Mouse (Mus musculus) skeletal muscle tissue, adult 2 months (tissue): ENCODE results near the gene Fam189b.

ENCODE experiments used
- DNase-seq: peaks from one replicate; pipeline ENCODE4 v3.0.0-alpha.2; 2012; ENCODE audit warnings: low read depth, low spot score

Fam189b gene

DNA sequence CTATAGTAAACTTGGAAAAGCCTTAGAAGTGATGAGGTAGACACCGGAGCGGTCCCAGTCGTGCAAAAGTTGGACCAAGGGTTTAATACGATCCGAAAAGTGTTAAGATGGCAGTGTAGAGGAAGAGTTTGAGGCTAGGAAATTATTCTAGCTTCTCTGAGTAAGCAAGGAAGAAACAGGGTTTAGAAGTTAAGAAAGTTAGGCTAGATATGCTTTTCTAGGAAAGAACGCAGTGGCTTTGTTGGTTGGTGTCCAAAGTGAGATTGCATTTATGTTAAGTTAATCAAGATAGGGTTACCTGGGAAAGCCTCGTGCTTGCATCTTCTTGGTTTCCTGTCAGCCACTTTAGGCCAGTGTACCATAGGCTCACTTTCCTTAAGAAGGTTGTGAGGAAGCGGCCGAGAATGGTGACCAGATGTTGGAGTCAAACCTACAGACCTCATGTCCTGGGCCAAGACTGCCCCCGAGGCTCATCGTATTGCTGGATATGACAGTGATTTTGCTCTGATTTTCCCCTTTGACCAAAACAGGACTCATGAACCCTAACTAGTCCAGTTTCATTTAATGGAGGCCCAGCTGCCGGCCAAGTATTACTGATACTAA is 17.6 kb upstream of the Fam189b start:
- no peak for DNase-seq

DNA sequence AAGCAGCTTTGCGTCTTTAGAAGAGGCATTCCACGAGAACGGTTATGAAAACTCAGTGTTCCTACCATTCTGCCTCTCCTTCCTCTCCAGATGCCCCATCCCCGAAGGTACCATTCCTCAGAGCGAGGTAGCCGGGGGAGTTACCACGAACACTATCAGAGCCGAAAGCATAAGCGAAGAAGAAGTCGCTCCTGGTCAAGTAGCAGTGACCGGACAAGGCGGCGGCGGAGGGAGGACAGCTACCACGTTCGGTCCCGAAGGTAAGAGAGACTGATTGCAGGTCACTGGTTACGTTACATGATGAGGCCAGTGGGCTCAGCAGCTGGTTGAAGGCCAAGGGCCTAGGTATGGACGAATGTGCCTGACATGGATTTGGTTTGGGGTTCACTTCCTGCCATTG is 16.0 kb upstream of the Fam189b start:
- no peak for DNase-seq

DNA sequence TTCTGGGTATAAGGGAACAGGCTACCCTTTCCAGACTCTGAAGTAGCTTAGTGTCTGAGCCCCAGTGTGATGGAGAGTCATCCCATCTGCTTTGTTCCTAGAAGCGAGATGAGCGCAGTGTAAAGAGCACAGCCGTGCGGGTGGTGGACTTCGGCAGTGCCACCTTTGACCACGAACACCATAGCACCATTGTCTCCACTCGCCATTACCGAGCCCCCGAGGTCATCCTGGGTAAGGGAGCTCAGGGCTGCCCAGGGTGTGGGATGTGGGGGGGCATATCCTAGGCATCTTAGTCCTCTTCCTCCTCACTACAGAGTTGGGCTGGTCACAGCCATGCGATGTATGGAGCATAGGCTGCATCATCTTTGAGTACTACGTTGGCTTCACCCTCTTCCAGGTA is 8.1 kb upstream of the Fam189b start:
- no peak for DNase-seq

DNA sequence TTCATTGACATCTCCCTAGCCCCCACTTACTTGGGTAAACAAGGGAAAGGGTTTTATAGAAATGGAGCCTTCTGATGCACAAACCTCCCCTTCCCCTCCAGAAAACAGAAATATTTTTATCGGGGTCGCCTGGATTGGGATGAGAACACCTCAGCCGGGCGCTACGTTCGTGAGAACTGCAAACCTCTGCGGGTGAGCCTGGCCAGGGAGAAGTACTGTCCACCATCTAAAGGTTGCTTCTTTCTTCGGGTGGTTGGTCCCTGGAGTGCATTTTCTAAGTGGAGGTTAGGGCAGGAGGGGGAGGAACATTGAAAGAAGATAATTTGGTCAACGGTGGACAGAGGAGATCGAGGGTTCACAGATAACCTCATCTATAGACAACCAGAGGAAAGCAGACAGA is 7.4 kb upstream of the Fam189b start:
- DNase-seq: no peak

DNA sequence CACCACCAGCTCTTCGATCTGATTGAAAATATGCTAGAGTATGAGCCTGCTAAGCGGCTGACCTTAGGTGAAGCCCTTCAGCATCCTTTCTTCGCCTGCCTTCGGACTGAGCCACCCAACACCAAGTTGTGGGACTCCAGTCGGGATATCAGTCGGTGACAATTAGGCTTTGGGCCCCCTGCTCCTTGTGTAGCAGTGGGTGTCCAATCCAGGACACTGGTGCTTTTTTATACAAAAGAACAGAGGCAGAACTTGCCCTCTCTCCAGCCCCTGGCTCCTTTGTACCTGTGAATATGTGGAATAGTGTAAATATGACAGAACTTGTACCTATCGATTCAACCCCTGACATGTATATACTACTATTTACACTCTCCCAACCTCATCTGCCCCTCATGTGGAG is 6.5 kb upstream of the Fam189b start:
- no peak for DNase-seq

DNA sequence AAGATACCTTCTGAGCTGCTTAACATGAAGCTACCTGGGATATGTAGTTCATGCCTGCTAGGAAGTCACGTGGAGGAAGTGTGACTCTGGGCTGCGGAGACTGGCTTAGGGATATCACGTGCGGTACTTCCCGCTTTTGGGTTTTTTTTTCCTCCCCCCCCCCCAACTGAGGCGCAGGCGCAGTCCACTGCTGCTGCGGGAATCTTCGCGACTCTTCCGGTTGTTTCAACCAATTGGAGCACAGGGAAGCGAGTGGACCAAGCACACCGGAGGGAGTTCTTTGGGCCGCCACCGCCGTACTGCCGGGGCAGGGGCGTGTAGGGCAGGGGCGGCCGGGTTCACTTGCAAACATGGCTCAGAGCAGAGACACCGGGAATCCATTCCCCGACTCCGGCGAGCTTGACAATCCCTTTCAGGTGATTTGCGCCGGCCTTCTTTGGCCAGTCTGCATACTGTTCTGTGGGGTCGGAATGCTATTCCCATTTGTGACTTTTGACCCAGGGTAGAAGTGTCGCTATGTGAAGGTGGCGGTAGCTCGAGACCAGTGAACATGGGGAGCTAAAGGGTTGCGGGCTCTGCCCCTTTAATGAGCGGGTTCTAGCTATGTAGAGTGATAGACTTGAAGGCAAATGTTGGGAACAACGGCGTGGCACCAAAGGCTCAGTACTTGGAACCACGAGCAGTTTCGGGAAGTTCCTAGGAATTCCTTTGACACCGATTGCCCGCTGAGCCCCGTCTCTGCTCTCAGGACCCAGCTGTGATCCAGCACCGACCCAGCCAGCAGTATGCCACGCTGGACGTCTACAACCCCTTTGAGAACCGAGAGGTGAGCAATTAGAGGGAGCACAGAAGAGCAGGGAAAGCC is 5.5 kb upstream of the Fam189b start, which contains the start of gene Scamp3:
TSS of gene Scamp3 (plus strand) at position 232 of the 865 bp plus-strand sequence.
- peak; percentile 97 for DNase-seq

DNA sequence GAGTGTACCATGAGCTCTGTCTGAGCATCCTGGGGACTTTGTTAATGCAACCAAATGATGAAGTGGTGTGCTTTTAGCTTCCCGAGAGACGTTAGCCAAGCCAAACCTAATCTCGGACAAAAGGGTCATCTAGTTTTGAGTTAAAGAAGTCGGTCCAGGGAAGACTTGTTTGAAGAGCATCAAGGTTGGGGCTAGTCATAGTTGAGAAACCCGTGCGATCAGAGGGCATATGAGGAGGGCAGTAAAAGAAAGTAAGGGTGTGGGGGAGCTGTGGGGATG is 4.9 kb upstream of the Fam189b start:
- no peak for DNase-seq

DNA sequence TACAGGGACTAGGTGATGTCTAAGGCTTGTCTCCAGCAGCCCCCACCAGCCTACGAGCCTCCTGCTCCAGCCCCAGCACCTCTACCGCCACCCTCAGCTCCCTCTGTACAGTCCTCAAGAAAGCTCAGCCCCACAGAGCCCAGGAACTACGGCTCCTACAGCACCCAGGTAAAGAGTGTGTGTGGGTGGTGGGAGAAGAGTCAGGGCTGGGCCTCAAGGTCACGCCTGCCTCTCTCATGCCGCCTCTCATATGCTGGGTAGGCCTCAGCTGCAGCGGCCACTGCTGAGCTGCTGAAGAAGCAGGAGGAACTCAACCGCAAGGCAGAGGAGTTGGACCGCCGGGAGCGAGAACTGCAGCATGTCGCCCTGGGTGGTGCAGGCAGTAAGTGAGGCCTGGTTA is 3.9 kb upstream of the Fam189b start:
- no peak for DNase-seq

DNA sequence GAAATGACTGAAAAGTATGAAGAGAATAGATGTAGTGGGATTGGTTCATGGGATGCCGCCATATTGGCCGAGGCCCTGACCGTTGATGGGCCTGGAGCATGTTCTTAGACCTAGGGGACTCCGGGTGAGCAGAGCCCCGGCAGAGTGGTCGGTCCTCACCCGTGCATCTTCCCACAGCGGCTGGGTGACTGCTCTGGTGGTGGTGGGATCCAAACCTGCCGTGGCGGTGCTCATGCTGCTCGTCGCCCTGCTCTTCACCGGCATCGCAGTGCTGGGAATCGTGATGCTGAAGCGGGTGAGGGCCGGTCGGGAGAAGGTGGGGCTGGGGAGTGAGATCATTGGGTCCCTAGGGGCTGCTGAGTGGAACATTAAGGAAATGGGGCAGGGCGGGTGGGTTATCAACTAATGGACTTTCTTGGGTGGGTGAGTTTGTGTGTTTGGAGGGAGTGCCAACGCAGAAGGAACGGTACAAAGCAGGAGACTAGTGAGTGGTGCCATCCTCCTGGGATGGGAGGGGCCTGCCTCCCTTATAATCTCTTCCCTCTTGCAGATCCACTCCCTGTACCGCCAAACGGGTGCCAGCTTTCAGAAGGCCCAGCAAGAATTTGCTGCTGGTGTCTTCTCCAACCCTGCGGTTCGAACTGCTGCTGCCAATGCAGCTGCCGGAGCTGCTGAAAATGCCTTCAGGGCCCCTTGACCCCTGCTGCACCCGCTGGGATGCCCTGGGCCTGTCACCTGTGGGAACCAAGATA is 1.0 kb upstream of the Fam189b start:
- no peak for DNase-seq

DNA sequence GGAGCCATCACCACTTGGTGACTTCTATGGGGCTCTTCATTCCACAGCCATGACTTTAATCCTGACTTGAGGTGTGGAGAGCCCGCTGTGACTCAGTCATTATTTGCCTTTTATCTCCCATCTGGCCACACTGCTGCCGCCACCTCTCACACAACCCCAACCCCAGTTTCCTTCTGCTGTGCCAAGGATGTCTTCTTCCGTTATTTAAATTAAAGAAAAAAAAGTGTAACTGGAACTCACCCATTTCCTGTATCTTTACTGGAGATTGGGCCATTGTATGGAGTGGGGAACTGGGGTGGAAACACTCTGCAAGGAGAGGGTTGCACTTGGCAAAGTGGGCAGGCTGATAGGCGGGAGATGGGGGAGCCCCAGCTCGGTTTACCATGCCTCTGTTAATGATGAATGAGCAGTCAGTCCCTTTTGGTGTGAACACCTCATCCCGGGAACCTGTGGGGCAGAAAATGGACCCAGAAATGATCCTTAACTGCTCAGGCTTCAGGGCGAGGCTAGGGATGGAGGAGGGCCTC is 349 bp upstream of the Fam189b start:
- no peak for DNase-seq

DNA sequence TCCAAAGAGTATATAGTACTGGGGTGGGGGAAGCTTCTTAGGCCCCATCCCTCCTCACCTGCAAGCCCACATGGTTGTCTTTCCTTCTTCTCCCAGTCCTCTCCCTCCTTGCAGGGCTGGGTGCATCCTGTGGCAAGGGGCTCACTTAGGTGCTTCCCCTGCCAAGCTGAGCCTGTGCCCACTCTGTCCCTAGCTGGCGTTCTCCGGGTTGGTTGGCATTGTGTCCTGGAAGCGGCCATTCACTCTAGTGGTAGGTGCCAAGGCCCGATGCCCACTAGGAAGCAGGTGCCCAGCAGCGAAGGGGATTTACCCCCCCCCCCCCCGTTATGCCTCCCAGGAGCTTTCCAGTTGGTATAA is 994 bp downstream of the Fam189b start:
- DNase-seq: no peak

DNA sequence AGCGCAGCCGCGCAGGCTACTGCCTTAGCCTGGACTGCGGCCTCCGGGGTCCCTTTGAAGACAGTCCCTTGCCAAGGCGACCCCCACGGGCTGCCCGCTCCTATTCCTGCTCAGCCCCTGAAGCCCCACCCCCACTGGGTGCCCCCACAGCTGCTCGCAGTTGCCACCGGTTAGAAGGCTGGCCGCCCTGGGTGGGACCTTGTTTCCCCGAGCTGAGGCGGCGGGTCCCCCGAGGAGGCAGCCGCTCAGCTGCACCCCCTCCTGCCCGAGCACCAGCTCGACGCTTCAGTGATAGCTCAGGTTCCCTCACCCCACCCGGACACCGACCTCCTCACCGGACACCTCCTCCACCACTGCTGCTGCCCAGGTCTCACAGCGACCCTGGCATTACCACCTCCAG is 4.3 kb downstream of the Fam189b start:
- DNase-seq: no peak

DNA sequence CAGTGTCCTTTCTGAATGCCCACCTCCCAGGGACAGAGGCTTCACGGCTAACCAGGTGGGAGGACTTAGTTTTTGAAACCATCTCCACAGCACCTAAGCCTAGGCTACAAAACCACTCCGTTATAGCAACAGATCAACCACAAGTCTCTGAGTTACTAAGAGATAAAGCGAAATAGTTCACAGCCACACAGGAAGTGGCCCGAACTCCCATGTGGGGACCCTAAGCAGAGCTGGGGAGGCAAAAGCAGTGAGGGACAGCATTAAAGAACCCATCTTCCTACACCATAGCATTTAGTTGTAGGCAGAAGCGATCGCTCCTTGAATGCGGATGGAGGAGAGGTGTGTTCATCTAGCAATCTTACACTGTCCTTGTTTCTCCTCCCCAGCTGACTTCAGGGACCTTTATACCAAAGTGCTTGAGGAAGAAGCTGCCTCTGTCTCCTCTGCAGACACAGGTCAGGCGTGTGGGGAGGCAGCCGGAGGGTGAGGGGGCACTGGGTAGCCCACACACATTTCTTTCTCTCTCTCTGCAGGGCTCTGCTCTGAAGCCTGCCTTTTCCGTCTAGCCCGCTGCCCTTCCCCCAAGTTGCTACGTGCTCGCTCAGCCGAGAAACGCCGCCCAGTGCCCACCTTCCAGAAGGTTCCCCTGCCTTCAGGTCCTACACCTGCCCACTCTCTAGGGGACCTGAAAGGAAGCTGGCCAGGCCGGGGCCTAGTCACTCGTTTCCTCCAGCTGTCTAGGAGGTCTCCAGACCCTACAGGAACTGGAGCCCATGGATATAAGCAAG is 4.9 kb downstream of the Fam189b start:
- no peak for DNase-seq

DNA sequence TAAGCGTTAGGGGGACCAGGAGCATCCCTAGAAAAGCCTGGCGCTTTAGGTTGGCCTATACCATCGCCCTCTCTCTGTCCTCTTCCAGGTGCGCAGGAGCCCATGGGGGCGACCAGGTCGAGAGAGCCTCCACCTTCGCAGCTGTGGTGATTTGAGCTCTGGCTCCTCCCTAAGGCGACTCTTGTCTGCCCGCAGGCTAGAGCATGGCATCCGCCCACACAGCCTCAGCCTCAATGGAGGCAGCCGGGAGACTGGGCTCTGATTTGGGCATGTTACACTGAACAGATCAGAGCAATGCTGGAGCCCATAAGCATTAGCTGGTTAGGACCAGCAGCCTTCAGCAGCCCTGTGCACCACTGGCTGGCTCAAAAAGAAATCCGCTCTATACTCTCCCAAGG is 5.5 kb downstream of the Fam189b start:
- DNase-seq: no peak

DNA sequence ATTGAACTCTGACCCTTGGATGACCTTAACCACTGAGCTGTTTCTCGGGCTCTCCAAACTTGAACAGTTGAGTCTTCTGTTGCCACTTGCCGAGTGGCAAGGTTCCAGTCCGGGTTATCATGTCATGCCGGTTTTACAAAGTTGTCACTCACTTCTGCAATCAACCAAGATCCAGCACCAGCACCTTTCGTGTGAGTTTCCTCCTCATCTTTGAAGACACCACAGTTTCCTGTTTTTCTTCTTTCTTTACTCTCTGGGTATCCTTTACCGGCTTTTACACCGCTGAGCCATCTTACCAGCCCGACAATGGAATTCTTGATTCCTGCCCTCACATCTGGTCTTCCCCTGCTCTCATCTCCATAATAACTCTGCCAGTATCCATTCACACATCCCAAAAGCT is 7.5 kb downstream of the Fam189b start:
- DNase-seq: no peak

DNA sequence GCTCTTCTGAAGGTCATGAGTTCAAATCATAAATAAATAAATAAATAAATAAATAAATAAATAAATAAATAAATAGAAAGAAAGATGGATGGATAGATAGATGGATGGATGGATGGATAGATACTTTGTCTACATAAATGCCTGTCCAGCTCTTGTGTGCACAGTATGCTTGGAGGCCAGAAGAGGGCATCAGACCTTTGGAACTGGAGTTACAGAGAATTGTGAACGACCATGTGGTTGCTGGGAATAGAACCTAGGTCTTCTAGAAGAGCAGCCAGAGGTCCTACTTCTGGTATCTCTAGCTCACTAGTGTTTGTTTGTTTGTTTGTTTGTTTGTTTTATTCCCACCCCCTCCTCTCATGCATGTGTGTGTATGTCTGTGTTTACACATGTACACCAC is 10.4 kb downstream of the Fam189b start:
- DNase-seq: no peak

DNA sequence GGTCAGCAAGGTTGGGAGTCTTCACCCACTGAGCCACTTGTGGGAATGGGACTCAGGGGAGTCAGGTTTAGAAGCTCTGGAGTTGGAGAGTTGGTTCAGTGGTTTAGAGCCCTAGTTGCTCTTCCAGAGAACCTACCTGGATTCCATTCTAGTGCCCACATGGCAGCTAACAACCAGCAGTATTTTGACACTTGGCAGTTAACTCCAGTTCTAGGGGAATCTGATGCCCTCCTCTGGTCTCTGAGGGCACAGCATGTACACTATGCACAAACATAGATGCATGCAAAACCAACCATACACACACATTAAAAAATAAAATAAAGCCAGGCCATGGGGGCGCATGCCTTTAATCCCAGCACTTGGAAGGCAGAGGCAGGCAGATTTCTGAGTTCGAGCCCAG is 10.9 kb downstream of the Fam189b start:
- no peak for DNase-seq

DNA sequence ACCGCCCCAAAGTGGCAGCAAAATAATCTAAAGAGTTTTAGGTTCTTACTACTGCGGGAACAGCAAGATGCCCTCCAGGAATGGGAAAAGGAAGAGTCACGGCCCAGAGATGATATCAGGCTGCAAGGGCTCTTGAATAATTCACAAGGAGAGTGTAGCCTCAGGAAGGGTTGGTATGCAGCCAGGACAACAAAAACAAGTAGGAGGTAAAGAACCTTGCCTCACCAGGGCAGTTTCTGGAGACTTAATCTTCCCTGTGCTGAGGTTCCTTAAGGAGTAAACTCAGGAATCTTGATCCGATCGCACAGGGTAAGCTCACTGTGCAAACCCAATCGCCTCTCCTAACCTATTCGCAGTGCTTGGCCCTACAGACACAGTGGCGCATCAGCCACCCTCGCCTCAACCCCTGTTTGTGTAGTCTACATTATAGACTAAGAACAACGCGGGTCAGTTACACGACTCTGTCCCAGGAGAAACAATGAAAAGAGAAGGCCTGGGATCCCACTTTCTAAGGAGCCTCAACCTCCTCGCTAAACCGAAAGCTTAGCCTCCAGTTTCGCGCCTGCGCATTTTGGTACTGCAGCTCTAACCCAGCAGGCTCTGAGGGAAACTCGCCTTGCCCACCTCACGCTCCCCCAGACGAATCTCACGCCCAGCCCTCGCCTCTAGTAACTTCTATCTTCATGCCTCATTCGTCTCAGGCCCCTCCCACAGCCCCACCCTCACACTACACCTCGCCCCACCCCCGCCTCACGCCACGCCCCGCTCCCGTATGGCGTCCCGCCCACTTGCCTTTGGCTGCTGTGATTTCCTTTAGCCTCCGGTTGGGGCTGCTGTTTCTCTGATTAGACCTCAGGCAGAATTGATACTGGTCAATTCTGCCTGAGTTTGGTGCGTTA is 13.3 kb downstream of the Fam189b start:
- DNase-seq: peak; percentile 92

DNA sequence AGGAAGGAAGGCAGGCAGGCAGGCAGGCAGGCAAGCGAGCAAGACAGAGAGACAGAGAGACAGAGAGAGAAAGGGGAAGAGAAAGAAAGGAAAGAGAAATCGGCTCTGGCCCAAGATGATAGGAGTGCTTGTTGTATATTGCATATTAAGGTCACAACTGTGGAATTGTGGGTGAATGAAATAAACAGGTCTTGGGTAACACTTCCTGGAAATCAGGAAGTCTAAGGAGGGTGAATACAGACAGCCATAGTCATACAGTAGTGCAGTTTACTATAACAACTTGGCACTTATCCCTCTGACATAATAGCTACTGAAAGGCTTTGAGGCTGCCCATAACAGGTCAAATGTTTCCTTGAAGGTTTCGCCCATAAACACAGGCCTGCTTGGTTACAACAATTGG is 16.9 kb downstream of the Fam189b start:
- no peak for DNase-seq

DNA sequence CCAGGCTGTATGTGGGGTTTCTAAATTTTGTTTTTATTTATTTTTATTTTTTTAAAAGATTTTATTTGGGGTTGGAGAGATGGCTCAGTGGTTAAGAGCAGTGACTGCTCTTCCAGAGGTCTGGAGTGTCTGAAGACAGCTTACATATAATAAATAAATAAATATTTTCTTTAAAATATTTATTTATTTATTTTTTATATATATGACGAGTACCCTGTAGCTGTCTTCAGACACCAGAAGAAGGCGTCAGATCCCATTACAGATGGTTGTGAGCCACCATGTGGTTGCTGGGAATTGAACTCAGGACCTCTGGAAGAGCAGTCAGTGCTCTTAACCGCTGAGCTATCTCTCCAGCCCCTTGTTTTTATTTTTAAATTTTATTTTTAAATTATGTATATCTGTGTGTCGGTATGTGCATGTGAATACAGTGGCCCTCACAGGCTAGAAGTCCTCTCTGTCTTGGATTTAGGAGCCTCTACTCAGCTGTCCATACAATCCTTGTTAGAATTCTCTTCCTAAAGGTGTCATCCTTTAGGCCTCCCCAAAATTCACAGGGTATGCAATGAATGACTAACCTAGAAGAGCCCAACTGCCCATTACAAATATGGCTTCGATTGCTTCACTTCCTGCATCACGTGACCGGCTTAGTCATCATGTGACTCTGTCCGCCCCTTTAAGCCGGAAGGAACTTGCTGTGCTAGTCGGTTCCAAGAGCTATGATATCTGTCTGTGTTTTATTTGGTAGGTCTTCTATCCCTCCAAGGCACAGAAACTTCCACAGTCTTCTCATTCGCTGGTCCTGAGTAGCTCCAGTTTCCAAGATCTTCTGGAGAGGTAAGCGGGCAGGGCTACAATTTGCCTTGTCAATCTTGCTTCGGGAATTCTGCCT is 19.6 kb downstream of the Fam189b start, which contains the start of gene Gba:
TSS of gene Gba (plus strand) at position 676 of the 889 bp plus-strand sequence.
- DNase-seq: peak; percentile 86
